Mouse (Mus musculus) monocyte, adult 5-6 weeks (primary cell): ENCODE data around the gene Efcab8. TPM values are rescaled to one million over a fixed set of nuclear protein-coding genes. Genes with fewer than 3 reads are reported as not detected.

ENCODE experiments used
- total RNA-seq: library from RNA; stranded (forward); fragments of 200-1000, 200-491, 200-594 nt; gene quantifications from 3 replicates; pipeline ENCODE4 v1.2.3, GENCODE M21; 2017

Efcab8 gene
- total RNA-seq, 1 experiment from 2014 or later: not detected

Other genes with a start within 250 kb of the Efcab8 start
- gene Nol4l, start 250.0 kb upstream of the Efcab8 start, total RNA-seq: 1.3 to 3.7 TPM (median 1.4 TPM) in 3 replicates
- gene Commd7, start 147.2 kb upstream of the Efcab8 start, total RNA-seq: 32.5 to 55.1 TPM (median 32.6 TPM) in 3 replicates
- 2.9 to 12.0 TPM (median 5.7 TPM) in 3 replicates for gene Dnmt3b, start 130.5 kb upstream of the Efcab8 start, total RNA-seq
- not detected in 3 replicates for gene Dnmt3c, start 83.3 kb upstream of the Efcab8 start, total RNA-seq
- 84.4 to 215 TPM (median 180 TPM) in 3 replicates for gene Mapre1, start 38.7 kb upstream of the Efcab8 start, total RNA-seq
- gene Sun5, start 91.2 kb downstream of the Efcab8 start, total RNA-seq: not detected in 3 replicates
- gene Bpifb2, start 95.1 kb downstream of the Efcab8 start, total RNA-seq: not detected in 3 replicates
- not detected in 3 replicates for gene Bpifb6, start 120.5 kb downstream of the Efcab8 start, total RNA-seq
- not detected in 3 replicates for gene Bpifb3, start 138.3 kb downstream of the Efcab8 start, total RNA-seq
- gene Bpifb4, start 158.3 kb downstream of the Efcab8 start, total RNA-seq: not detected in 3 replicates
- not detected in 3 replicates for gene Bpifa6, start 195.0 kb downstream of the Efcab8 start, total RNA-seq
- not detected in 3 replicates for gene Bpifa2, start 228.3 kb downstream of the Efcab8 start, total RNA-seq